Mouse (Mus musculus): ENCODE data around the gene Tmub2. TPM values are rescaled to one million over a fixed set of nuclear protein-coding genes. Genes with fewer than 3 reads are reported as not detected.
A peak's percentile ranks its signal among the peaks of the same experiment; 100 is the strongest.

Tmub2 gene
- 10 to 100 TPM; 36.6 to 41.1 TPM for total RNA-seq (2021)
- long read RNA-seq, experiment 1, transcript Tmub2-201 (4 exons, 1,939 nt): major isoform, 27 of 45 reads
- long read RNA-seq, experiment 1, transcript Tmub2-202 (3 exons, 1,876 nt): minor isoform, 9 of 45 reads
- long read RNA-seq, experiment 1, transcript Tmub2-205 (3 exons, 2,249 nt): minor isoform, 5 of 45 reads
- long read RNA-seq, experiment 1, partial matches to known transcripts: 2 of 45 reads
- long read RNA-seq, experiment 1, other reads (novel, unspliced or antisense): 2 of 45 reads
- long read RNA-seq, experiment 2, transcript Tmub2-201 (4 exons, 1,939 nt): minor isoform, 5 of 23 reads
- long read RNA-seq, experiment 2, transcript Tmub2-205 (3 exons, 2,249 nt): minor isoform, 6 of 23 reads
- long read RNA-seq, experiment 2, transcript Tmub2-202 (3 exons, 1,876 nt): major isoform, 7 of 23 reads
- long read RNA-seq, experiment 2, partial matches to known transcripts: 3 of 23 reads
- long read RNA-seq, experiment 2, other reads (novel, unspliced or antisense): 2 of 23 reads

DNA sequence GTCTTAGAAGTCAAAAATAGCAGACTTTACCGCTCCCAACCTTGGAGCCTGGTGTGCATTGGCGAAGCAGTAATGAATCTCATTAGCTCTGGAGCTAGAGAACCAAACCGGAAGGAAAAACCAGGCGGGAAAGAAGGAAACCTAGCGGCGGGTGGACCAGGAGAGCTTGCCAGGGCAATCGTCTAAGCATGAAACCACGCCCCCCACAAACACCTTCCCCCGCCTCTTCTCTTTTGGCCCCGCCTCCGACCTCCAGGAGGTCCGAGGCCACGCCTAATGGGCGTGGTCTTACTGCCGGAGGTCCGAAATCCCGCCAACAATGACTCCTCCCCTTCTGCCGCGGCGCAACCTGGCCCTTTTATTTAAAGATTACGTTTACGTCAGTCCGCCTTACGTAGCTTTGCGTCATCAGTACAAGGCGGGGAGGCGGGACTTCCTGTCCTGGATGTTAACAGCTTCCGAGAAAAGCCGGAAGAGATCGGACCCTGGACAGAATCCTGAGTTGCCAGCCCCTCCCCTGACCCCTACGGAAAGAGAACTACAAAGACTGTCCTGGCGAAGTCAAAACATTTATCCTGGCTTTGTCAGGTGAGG, at the start of gene Tmub2:
TSS of gene Tmub2 (plus strand) at position 431 of the 594 bp plus-strand sequence.
- peak; percentile 96 for DNase-seq

DNA sequence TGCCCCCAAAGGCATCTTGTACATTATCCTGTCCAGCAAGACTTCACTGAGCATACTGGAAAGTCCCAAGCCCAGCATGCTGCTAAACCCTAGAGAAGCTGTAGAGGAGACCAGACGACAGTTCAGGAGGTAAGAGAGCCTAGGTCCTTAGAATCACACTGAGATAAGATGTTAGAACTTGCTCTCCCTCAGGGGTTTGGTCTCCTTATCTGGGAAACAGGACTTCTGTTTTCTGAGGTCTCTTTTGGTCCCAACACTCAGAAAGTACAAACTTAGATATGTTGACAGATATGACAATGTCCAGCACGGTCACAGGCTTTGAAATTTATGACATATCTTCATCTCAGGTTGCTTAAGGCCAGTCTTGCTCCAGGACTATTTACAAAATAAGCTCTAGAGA, 48.7 kb upstream of the Tmub2 start:
- DNase-seq: no peak

DNA sequence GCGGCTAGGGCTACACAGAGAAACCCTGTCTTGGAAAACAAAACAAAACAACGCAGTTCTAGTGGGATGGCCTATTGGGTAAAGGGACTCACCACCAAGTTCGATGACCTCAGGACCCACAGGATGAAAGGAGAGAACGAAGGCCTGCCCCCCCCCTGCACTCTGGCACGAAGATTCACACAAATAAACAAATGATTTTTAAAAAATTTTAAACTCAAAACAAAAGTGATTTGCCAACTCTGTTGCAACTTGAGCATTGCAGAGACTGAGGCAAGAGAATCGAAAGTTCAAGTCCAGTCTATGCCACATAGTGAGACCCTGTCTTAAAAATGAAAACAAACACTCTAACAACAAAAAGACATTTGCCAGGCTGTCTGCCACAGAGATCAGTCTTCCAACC, 44.1 kb upstream of the Tmub2 start:
- DNase-seq: no peak

- DNase-seq: no peak
Observed at GRCm38 (mm10) chr11:102241246-102241645, 43.5 kb upstream of the Tmub2 start.

GRCm38 (mm10) chr11:102241874-102242273, 42.9 kb upstream of the Tmub2 start:
- DNase-seq: no peak

- peak; percentile 82 for DNase-seq
Observed at GRCm38 (mm10) chr11:102244926-102245449, 39.7 kb upstream of the Tmub2 start.

GRCm38 (mm10) chr11:102245581-102246272, 39.0 kb upstream of the Tmub2 start:
- no peak for DNase-seq

- DNase-seq: no peak
Observed at GRCm38 (mm10) chr11:102246273-102246635, 38.5 kb upstream of the Tmub2 start.

- DNase-seq: no peak
Observed at GRCm38 (mm10) chr11:102246871-102247270, 37.9 kb upstream of the Tmub2 start.

- DNase-seq: peak; percentile 95
Observed at GRCm38 (mm10) chr11:102248630-102249230, 36.0 kb upstream of the Tmub2 start, which contains the start of gene BC030867. TSS of gene BC030867 (plus strand) at chr11:102248882.

DNA sequence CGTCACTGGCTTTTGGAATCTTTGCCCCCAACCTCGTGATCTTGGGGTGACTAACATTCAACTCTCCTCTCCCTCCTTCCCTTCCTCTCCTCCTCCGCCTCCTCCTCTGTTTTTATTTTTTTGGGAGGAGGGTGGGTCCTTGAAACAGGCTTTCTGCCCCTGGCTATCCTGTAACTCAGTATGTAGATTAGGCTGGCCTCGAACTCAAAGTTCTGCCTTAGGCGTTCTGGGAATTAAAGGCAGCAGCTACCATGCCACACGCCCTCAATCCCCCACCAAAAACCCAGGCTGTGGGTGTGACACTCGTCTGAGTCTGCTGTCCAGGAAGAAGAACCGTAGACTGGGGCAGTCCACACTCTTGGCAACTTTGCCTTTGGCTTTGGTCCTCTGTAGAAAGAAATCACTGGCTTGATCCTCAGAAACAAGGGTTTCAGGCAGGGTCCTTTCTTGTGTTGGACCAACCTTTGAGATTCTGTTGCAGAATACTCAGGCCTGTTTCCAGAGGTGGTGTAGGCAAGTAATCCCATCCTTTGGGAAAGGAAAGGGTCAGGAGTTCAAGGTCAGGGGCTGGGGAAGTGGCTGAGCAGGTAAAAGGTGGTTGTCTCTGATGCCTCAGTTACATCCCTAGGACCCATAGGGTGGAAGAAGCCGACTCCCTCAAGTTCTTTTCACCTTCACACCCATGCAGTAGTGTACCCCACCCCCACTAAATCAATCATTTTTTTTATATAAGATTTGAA, 35.2 kb upstream of the Tmub2 start:
- DNase-seq: no peak

DNA sequence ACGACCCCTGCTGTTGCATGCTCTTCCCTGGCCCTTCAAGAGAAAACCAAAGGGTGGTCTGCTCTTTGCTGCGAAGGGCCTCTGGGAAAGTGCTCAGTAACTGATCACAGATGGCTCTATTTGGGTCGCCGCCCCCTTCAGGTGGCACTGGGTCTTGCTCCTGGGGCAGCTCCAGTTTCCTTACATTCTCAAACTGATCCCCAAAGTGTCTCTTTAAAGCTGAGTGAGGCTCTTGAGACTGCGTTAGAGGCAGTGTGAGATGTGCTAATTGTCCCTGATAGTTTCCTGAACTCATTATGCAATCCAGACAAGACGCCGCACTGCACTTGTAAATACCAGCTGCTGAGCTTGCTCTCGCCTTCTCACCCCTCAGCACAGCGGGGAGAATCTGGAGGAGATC, 27.2 kb upstream of the Tmub2 start:
- no peak for DNase-seq

GRCm38 (mm10) chr11:102258095-102258494, 26.6 kb upstream of the Tmub2 start:
- no peak for DNase-seq

DNA sequence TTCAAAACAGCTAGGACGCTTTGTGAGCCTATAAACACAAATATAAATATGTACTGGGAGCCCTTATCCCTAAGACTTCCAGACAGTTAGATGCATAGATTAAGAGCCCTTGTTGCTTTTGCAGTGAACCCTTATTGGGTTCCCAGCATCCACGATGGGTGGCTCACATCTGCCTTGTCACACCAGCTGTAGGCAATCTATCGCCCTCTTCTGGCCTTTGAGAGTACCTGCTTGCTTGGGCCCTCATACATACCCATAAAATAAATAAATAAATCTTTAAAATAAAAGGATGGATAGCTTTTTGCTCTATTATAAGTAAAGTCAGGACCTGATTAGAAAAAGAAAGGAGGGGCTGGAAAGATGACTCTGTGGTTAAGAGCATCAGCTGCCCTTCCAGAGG, 26.2 kb upstream of the Tmub2 start:
- no peak for DNase-seq

DNA sequence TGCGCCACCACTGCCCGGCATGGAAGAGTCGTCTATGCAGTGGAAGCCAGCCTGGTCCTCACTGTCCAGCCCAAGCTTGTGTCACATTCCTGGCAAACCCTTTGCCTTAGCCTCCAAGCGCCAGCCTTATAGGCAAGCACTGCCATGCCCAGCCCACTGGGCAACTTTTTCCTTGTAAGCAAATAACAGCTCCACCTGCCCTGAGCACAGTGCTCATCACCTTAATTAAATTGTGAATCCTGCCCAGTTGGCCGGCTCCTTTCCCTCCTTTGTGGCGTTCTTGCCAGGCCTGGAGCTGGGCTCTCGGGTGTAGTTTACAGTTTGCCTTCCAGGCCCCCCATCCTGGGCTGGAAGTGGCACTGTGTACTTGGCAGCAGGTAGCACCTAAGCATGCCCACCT, 21.5 kb upstream of the Tmub2 start:
- no peak for DNase-seq

DNA sequence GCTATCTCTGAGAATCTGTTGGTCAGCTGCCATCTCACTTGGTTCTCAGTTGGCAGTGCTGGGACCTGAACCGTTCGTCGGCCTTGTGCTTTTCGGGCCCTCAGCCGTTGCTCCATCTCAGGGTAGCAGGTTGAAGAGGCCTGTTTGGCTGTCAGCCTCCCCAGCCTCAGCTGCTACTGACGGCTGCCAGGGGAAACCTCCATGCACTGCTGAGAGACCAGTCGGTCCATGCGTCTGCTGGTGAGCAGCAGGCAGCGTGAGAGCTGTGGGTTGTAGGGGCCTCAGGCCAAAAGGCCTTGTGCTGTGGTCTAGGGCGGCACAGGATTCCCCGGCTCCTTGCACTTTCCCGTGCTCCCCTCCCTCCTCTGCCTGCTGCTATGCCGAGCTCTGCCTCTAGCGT, 18.9 kb upstream of the Tmub2 start:
- DNase-seq: no peak

GRCm38 (mm10) chr11:102266631-102267355, 17.9 kb upstream of the Tmub2 start:
- DNase-seq: no peak

DNA sequence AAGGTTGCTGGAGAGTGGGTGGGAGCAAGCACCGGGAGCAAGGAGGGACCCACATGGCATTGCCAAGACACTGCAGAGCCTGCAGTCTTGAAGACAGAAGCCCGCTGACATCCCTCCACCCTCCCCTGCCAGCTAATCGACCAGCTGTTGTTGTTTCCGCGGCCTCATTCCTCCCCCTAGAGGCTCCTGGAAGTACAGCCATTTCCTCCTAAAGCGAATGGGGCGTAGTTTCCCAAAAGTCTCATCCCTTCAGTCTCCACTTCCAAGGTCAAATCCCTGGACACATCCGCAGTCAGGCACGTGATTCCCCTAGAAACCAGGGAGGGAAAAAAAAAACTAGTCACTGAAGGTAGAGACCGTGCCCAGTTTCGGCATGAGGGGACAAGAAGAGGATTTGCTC, 17.3 kb upstream of the Tmub2 start:
- peak; percentile 83 for DNase-seq

DNA sequence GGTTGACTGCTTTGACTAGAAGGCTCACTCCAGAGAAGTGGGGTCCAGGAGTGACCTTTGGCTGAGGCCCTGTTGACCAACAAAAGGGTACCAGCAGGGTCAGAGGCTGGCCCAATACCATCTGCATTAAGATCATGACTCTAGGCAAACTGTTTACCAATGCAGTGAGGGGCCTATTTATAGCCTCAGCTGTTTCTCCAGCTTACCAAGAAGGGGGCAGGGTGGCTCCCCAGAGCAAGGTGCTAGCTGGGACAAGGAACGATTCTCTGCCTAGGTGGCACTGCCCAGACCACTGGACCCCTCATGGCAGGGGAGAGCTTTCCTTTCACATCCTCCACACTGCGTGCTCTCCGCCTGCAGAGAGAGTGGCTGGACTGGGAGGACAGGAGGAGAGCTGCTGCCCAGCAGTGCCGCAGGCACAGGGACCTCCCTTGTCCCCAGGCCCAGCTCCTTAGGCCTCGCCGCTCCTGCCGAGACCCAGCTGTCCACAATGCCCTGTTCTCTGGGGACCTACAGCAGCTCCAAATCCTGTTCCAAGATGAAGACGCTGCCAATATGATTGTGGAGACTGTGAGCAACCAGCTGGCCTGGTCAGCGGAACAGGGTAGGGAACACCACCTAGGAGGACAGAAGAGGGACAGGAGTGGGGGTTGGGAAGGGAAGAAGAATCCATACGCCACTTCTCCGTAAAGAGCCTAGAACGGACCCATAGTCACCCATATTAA, 16.0 kb upstream of the Tmub2 start, which contains the start of gene Asb16:
TSS of gene Asb16 (plus strand) at position 224 of the 725 bp plus-strand sequence.
- no peak for DNase-seq

DNA sequence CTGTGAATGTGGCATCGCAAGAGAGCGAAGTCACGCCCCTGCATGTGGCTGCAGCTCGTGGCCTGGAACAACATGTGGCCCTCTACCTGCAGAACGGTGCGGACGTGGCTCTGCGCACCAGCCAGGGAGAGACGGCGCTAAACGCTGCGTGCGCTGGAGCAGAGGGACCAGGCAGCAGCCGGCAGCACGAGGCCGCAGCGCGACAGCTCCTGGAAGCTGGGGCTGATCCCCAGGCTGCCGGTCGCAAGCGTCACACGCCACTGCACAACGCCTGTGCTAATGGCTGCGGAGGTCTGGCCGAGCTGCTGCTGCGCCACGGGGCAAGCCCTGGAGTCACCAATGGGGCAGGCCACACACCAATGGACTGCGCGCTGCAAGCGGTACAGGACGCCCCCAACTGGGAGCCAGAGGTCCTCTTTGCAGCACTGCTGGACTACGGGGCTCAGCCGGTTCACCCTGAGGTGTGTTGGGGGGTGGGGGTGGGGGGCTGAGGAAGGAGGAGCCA, 8.3 kb upstream of the Tmub2 start:
- peak; percentile 58 for DNase-seq

Data from adrenal gland, postnatal 10 days (tissue).